Mouse (Mus musculus) lung, adult 18-20 months (tissue): ENCODE data around the gene Rsad2.
A peak's percentile ranks its signal among the peaks of the same experiment; 100 is the strongest.
"Not testable (repeated sequence)": the region's sequence is repeated elsewhere in the genome, so short reads cannot be mapped to it uniquely, and the experiment has no call there.

Experiments used
- DNase-seq, 2 experiments: peaks; one replicate each; pipeline ENCODE4 v3.0.0; 2022; ENCODE audit warnings: mixed read lengths in 2 of 2

Rsad2 gene

GRCm38 (mm10) chr12:26456028-26456698, at the start of gene Rsad2:
Gene Rsad2, minus strand, starts transcription at chr12:26456452.
- peak; percentile 83 to 88 for DNase-seq

GRCm38 (mm10) chr12:26501042-26501441, 44.8 kb upstream of the Rsad2 start:
- DNase-seq, result no peak

- no peak for DNase-seq
Observed at GRCm38 (mm10) chr12:26489942-26490341, 33.7 kb upstream of the Rsad2 start.

- DNase-seq, result no peak
Observed at GRCm38 (mm10) chr12:26488617-26489274, 32.5 kb upstream of the Rsad2 start.

- DNase-seq, result peak in 1 of 2 experiments; percentile 13
Observed at GRCm38 (mm10) chr12:26487874-26488616, 31.8 kb upstream of the Rsad2 start.

GRCm38 (mm10) chr12:26485738-26486580, 29.7 kb upstream of the Rsad2 start:
- not testable (repeated sequence) for DNase-seq

GRCm38 (mm10) chr12:26478196-26479004, 22.1 kb upstream of the Rsad2 start:
- DNase-seq, result peak; percentile 17 to 33

- DNase-seq, result no peak
Observed at GRCm38 (mm10) chr12:26477198-26477597, 20.9 kb upstream of the Rsad2 start.

GRCm38 (mm10) chr12:26473746-26474145, 17.5 kb upstream of the Rsad2 start:
- DNase-seq, result no peak

GRCm38 (mm10) chr12:26472770-26473481, 16.7 kb upstream of the Rsad2 start:
- DNase-seq, result no peak

GRCm38 (mm10) chr12:26471376-26471775, 15.1 kb upstream of the Rsad2 start:
- DNase-seq, result no peak

- no peak for DNase-seq
Observed at GRCm38 (mm10) chr12:26470042-26470409, 13.8 kb upstream of the Rsad2 start.

- peak; percentile 85 to 88 for DNase-seq
Observed at GRCm38 (mm10) chr12:26469098-26470041, 13.1 kb upstream of the Rsad2 start, which contains the start of gene Cmpk2. Gene Cmpk2, plus strand, starts transcription at chr12:26469204.

- no peak for DNase-seq
Observed at GRCm38 (mm10) chr12:26465600-26465999, 9.3 kb upstream of the Rsad2 start.

GRCm38 (mm10) chr12:26460091-26460490, 3.8 kb upstream of the Rsad2 start:
- DNase-seq, result peak; percentile 55 to 77

- no peak for DNase-seq
Observed at GRCm38 (mm10) chr12:26454682-26455081, 1.6 kb downstream of the Rsad2 start.

GRCm38 (mm10) chr12:26452951-26453350, 3.3 kb downstream of the Rsad2 start:
- DNase-seq, result no peak

- no peak for DNase-seq
Observed at GRCm38 (mm10) chr12:26451150-26451549, 5.1 kb downstream of the Rsad2 start.

GRCm38 (mm10) chr12:26449483-26449882, 6.8 kb downstream of the Rsad2 start:
- DNase-seq, result no peak
